Mouse (Mus musculus): ENCODE results near the gene Slc35g3.

- TF ChIP-seq CTCF (IDR thresholded peaks at IDR 0.05; ENCODE audit: low read depth, low read length) = no peak
- TF ChIP-seq POLR2A (IDR thresholded peaks at IDR 0.05; ENCODE audit: extremely low read depth, insufficient read depth, low read length) = no peak
Measured at GRCm38 (mm10) chr11:69778985-69779384, 17.2 kb upstream of the Slc35g3 start.
